Mouse (Mus musculus) ZHBTc4 (cell line): ENCODE measurements around the gene Hagh.

Experiments used
- DNase-seq: peaks from one replicate; pipeline ENCODE4 v3.0.0-alpha.2; 2011; ENCODE audit warnings: low read depth, low spot score

Gene Hagh

DNA sequence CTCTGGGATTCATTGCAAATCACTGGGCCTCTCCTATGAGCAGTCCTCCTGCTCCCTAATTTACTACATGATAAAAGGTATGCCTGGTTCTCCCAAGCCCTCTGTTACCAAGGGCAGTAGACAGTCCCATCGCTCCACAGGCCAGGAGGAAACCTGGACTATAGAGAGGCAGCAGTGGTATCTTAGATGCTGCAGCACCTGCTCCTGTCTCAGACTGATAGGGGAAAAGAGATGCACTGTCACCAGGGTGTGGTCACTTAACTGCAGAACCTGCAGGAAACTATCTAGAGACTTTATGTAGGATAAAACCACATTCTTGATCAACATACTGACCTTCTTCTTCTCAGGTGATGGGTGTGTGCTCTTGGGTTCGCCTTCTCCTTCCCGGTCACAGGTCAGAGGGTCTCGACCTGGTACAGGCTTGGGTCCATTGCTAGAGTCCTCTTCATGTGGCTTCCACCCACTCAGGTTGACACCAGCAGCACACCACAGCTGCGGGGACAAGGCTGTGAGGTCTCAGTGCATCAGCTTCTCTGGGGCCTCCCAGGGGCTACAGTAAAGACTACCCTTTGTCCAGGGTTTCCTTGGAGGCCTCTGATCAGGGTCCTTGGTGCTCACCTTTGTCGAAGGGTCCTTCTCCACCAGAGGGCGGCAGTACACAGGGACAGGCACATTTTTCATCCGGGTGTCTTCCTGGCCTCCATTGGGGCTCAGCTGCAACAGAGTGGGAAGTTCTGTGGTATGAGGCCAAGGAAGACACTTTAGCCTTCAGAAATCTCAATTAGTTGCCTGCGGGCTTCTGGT is 62.9 kb downstream of the Hagh start:
- DNase-seq: peak; percentile 72

DNA sequence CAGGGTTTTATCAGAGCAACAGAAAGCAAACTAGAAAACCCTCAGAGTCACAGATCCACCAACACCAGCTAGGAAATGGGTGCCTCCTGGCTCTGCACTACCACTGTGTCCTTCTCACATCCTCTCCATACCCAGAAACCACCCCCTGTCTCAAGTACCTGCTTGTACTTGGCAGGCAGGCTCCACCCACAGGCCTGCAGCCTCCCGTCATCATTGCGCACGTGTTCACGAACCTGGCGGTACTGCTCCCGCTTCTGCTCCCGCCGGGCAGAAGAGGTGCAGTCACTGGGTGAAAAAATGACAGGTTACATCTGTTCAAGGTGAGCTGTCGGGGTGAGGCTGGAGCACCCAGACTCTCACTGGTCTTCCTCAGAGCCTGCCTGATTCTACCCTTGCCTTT is 63.8 kb downstream of the Hagh start:
- DNase-seq: peak; percentile 59

DNA sequence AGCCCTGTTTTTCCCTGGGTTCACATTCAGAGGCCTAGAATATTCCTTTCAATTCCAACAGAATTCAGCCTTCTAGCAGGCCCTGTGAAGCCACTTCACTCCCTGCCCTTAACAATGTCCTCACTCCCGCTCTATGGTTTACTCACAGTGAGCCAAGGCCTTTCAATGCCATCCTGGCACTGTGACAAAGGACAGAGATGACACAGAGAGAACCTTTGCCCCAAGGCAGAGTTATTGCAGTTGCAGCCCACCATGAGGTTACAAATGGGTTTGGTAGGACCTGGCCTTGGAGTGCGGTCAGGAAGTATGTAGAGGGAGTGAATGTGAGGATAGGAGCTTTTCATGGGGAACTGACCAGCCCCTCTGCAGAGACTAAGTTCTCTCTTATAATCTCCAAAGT is 67.6 kb downstream of the Hagh start:
- no peak for DNase-seq

DNA sequence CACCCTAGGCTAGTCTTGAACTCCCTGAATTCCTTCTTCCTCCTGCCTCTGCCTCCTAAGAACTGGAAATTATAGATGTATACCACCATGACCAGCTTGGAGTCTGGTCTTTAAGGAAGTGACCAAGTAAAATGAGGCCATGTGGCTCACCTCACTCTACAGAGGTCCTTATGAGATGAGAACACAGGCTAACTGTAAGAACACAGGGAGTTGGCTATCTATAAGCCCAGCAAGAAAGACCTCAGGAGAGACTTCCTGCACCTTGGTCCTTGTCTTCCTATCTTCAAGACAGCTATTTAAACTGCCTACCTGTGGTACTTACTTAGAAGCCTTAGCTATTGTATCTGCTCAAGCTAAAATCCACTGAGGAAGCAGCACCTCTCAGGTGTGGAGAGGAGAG is 74.0 kb downstream of the Hagh start:
- DNase-seq: no peak
